Mouse (Mus musculus): ENCODE results near the gene Lck.

The Lck gene

GRCm38 (mm10) chr4:129573430-129573829 is at the start of gene Lck:
Gene Lck, minus strand, starts transcription at chr4:129573641.
- no peak for DNase-seq (ENCODE audit: low spot score in 2 of 2)

GRCm38 (mm10) chr4:129622803-129623535 is 49.5 kb upstream of the Lck start:
- no peak for DNase-seq (ENCODE audit: low spot score in 2 of 2)

GRCm38 (mm10) chr4:129622120-129622802 is 48.8 kb upstream of the Lck start:
- no peak for DNase-seq (ENCODE audit: low spot score in 2 of 2)

GRCm38 (mm10) chr4:129621283-129621841 is 47.9 kb upstream of the Lck start:
- DNase-seq (ENCODE audit: low spot score in 2 of 2), result peak in 1 of 2 experiments; percentile 43

- no peak for DNase-seq (ENCODE audit: low spot score in 2 of 2)
These were observed 47.2 kb upstream of the Lck start for GRCm38 (mm10) chr4:129620419-129621282.

- DNase-seq (ENCODE audit: low spot score in 2 of 2), result peak; percentile 87 to 96
These were observed 45.6 kb upstream of the Lck start, which contains the start of gene Iqcc for GRCm38 (mm10) chr4:129618786-129619691. Gene Iqcc, minus strand, starts transcription at chr4:129619099.

GRCm38 (mm10) chr4:129618031-129618430 is 44.6 kb upstream of the Lck start:
- no peak for DNase-seq (ENCODE audit: low spot score in 2 of 2)

- no peak for DNase-seq (ENCODE audit: low spot score in 2 of 2)
These were observed 43.7 kb upstream of the Lck start for GRCm38 (mm10) chr4:129617121-129617641.

- DNase-seq (ENCODE audit: low spot score in 2 of 2), result no peak
These were observed 43.2 kb upstream of the Lck start for GRCm38 (mm10) chr4:129616631-129617030.

GRCm38 (mm10) chr4:129615801-129616290 is 42.4 kb upstream of the Lck start:
- DNase-seq (ENCODE audit: low spot score in 2 of 2), result no peak

- DNase-seq (ENCODE audit: low spot score in 2 of 2), result no peak
These were observed 40.7 kb upstream of the Lck start, which contains the start of gene Dcdc2b for GRCm38 (mm10) chr4:129614093-129614492. Gene Dcdc2b, minus strand, starts transcription at chr4:129614257.

GRCm38 (mm10) chr4:129610472-129610871 is 37.0 kb upstream of the Lck start:
- no peak for DNase-seq (ENCODE audit: low spot score in 2 of 2)

- DNase-seq (ENCODE audit: low spot score in 2 of 2), result no peak
These were observed 36.6 kb upstream of the Lck start for GRCm38 (mm10) chr4:129610026-129610425.

GRCm38 (mm10) chr4:129609139-129609631 is 35.7 kb upstream of the Lck start:
- no peak for DNase-seq (ENCODE audit: low spot score in 2 of 2)

- DNase-seq (ENCODE audit: low spot score in 2 of 2), result peak; percentile 67 to 76
These were observed 35.1 kb upstream of the Lck start for GRCm38 (mm10) chr4:129608426-129609025.

GRCm38 (mm10) chr4:129600233-129601158 is 27.1 kb upstream of the Lck start, which contains the start of the genes Eif3i and Tmem234:
Gene Eif3i, minus strand, starts transcription at chr4:129600648.
Gene Tmem234, plus strand, starts transcription at chr4:129600668.
- DNase-seq (ENCODE audit: low spot score in 2 of 2), result peak; percentile 72 to 86

GRCm38 (mm10) chr4:129588865-129589264 is 15.4 kb upstream of the Lck start:
- no peak for DNase-seq (ENCODE audit: low spot score in 2 of 2)

GRCm38 (mm10) chr4:129586943-129587342 is 13.5 kb upstream of the Lck start:
- DNase-seq (ENCODE audit: low spot score in 2 of 2), result no peak
